Mouse (Mus musculus): ENCODE results near the gene Atp6v1c2.

DNA sequence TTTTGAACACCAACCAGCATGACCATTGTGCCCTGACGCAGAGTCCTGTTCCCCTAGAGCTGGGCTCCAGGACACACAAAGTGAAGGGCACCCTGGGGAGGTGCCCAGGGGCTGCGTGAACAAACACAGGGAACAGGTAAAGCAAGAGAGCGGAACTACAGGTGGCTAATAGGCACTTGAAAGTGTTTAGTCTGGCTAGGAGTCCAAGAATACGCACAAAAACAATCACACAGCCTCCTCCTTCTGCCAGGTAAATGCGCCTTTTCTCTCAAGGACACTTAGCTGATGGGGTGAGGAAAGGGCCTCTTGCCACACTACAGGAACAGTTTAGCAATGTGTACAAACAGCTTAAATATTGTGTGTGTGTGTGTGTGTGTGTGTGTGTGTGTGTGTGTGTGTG, 13.1 kb downstream of the Atp6v1c2 start:
- no peak for TF ChIP-seq CTCF (IDR thresholded peaks at IDR 0.05)
- peak; percentile 94 for TF ChIP-seq EP300 (IDR thresholded peaks at IDR 0.05)
